Mouse (Mus musculus) brain, embryonic 14.5 days (tissue): ENCODE data around the gene Galr2.

Experiments used
- CTCF ChIP-seq: fragments of 200-500 bp; IDR thresholded peaks from 2 replicates; pipeline ENCODE4 v1.5.1; 2012; ENCODE audit warnings: inconsistent platforms, mild to moderate bottlenecking, moderate library complexity, borderline replicate concordance; ENCODE audit not compliant: insufficient read depth, insufficient read length; ENCODE audit errors: extremely low read depth
- POLR2A ChIP-seq: fragments of 200-500 bp; IDR thresholded peaks from 2 replicates; pipeline ENCODE4 v1.6.1; 2012; ENCODE audit warnings: mild to moderate bottlenecking, inconsistent platforms, borderline replicate concordance; ENCODE audit not compliant: poor library complexity, insufficient read depth, insufficient read length, severe bottlenecking; ENCODE audit errors: extremely low read depth

- no peak for TF ChIP-seq CTCF
- no peak for TF ChIP-seq POLR2A
These were observed 9.8 kb downstream of the Galr2 start for GRCm38 (mm10) chr11:116290556-116290955.
